Mouse (Mus musculus): ENCODE data around the gene Vezf1.

GRCm38 (mm10) chr11:88070392-88070791 lies 2.3 kb downstream of the Vezf1 start:
- TF ChIP-seq GATA1 (IDR thresholded peaks at IDR 0.05; ENCODE audit: low read length) (no peak), TAL1 (IDR thresholded peaks at IDR 0.05; ENCODE audit: low read length) (no peak)
